8 mouse cellular contexts compared by ENCODE assay signal in the genomic region with DNA sequence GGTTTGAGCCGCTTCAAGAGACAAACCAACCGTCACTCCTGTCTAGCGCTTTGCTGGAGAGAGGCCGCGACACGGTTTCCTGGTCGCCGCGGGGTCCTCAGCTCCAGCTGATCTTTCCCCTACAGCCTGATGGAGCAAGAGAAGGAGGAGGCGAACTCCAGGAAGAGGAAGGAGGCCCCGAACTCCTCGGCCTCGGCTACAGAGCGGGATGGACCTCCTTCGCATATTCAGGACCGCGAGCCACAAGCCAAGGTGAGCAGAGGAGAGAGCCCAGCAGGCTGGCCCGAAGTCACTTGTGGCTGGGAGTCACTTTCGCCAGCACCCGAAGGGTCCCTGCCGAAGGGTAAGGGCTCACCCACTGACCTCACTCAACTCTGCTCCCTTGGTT. TPM values are rescaled to one million over a fixed set of nuclear protein-coding genes. Genes with fewer than 3 reads are reported as not detected.
A peak's percentile ranks its signal among the peaks of the same experiment; 100 is the strongest.
DNase-seq lines count a peak whose midpoint lies in the region; ATAC-seq and TF ChIP-seq lines count a peak whose summit lies in the region.

No protein-coding gene starts in this region.

- H3K36me3 ChIP-seq in lung, embryonic 14.5 days (ENCODE audit: insufficient read depth): peaks cover 24% of the 10 kb centered on the region
- H3K36me3 ChIP-seq in embryonic facial prominence, embryonic 14.5 days (ENCODE audit: control insufficient read depth, insufficient read depth, low read length): peaks cover 18% of the 10 kb centered on the region; the same call in 1 of the 2 replicates
- H3K36me3 ChIP-seq in intestine, embryonic 16.5 days (ENCODE audit: control insufficient read depth, insufficient read depth, low read length): no peaks in the 10 kb centered on the region
- H3K36me3 ChIP-seq in midbrain, embryonic 16.5 days (ENCODE audit: control insufficient read depth, insufficient read depth, low read length): 0 out of 2 replicates have a peak, but pooled peaks cover 4% of the 10 kb centered on the region

- TF ChIP-seq CTCF in lung, embryonic 14.5 days (IDR thresholded peaks at IDR 0.05; ENCODE audit: low read depth): no peak

- H3K27me3 ChIP-seq in lung, embryonic 14.5 days (ENCODE audit: insufficient read depth, low read length): no peaks in the 10 kb centered on the region
- no peaks in the 10 kb centered on the region for H3K27me3 ChIP-seq in embryonic facial prominence, embryonic 14.5 days (replicated peaks; ENCODE audit: control insufficient read depth, insufficient read depth, low read length)
- H3K27me3 ChIP-seq in intestine, embryonic 16.5 days (replicated peaks; ENCODE audit: control insufficient read depth, insufficient read depth, low read length): no peaks in the 10 kb centered on the region
- no peaks in the 10 kb centered on the region for H3K27me3 ChIP-seq in midbrain, embryonic 16.5 days (ENCODE audit: control insufficient read depth, insufficient read depth, low read depth, low read length)

- DNase-seq in lung, embryonic 14.5 days: no peak
- DNase-seq in lung, postnatal 14 days: no peak
- no peak for DNase-seq in embryonic facial prominence, embryonic 14.5 days (ENCODE audit: low spot score)
- no peak for DNase-seq in adrenal gland, postnatal 25 days
- DNase-seq in ovary, postnatal 36 days (ENCODE audit: low spot score): no peak
- no peak for DNase-seq in kidney, adult 9 months

- H3K9ac ChIP-seq in lung, embryonic 14.5 days: peak overlapping the region; percentile 66
- H3K9ac ChIP-seq in embryonic facial prominence, embryonic 14.5 days (ENCODE audit: low read depth, low read length): peak overlapping the region; percentile 70
- H3K9ac ChIP-seq in intestine, embryonic 16.5 days (ENCODE audit: low read depth, low read length): peak overlapping the region; percentile 84
- peak overlapping the region; percentile 80 for H3K9ac ChIP-seq in midbrain, embryonic 16.5 days (ENCODE audit: low read depth, low read length)

- H3K4me2 ChIP-seq in lung, embryonic 14.5 days: peak overlapping the region; percentile 80
- H3K4me2 ChIP-seq in embryonic facial prominence, embryonic 14.5 days (ENCODE audit: low read depth, low read length): peak overlapping the region; percentile 70
- H3K4me2 ChIP-seq in intestine, embryonic 16.5 days (ENCODE audit: low read depth, low read length): peak overlapping the region; percentile 72
- H3K4me2 ChIP-seq in midbrain, embryonic 16.5 days (ENCODE audit: low read length): peak overlapping the region; percentile 64

- WGBS in lung, embryonic 14.5 days: under 1% methylated on average over 21 of the region's 21 CpGs
- WGBS in embryonic facial prominence, embryonic 14.5 days: under 1% methylated on average over 20 of the region's 21 CpGs
- under 1% methylated on average over 21 of the region's 21 CpGs for WGBS in intestine, embryonic 16.5 days
- under 1% methylated on average over 20 of the region's 21 CpGs for WGBS in midbrain, embryonic 16.5 days

- no peaks in the 10 kb centered on the region for H3K9me3 ChIP-seq in lung, embryonic 14.5 days (ENCODE audit: low read depth, low read length)
- no peaks in the 10 kb centered on the region for H3K9me3 ChIP-seq in embryonic facial prominence, embryonic 14.5 days (ENCODE audit: control insufficient read depth, low read length)
- H3K9me3 ChIP-seq in intestine, embryonic 16.5 days (ENCODE audit: control insufficient read depth, low read length): no peaks in the 10 kb centered on the region
- no peaks in the 10 kb centered on the region for H3K9me3 ChIP-seq in midbrain, embryonic 16.5 days (replicated peaks; ENCODE audit: control insufficient read depth, low read length, poor library complexity, severe bottlenecking)

- peak; percentile 83 for ATAC-seq in lung, embryonic 14.5 days (ENCODE audit: insufficient read depth)
- peak; percentile 26 for ATAC-seq in embryonic facial prominence, embryonic 14.5 days (ENCODE audit: low read depth)
- peak; percentile 83 for ATAC-seq in intestine, embryonic 16.5 days
- peak; percentile 82 for ATAC-seq in midbrain, embryonic 16.5 days

- H3K4me3 ChIP-seq in lung, embryonic 14.5 days (ENCODE audit: low read depth, low read length): peak overlapping the region; percentile 52
- H3K4me3 ChIP-seq in embryonic facial prominence, embryonic 14.5 days (ENCODE audit: low read depth, low read length): peak overlapping the region; percentile 57
- H3K4me3 ChIP-seq in intestine, embryonic 16.5 days (ENCODE audit: low read length): peak overlapping the region; percentile 77
- H3K4me3 ChIP-seq in midbrain, embryonic 16.5 days (ENCODE audit: low read depth, low read length): peak overlapping the region; percentile 70

- peak overlapping the region; percentile 81 for H3K27ac ChIP-seq in lung, embryonic 14.5 days (ENCODE audit: low read depth)
- peak overlapping the region; percentile 69 for H3K27ac ChIP-seq in embryonic facial prominence, embryonic 14.5 days (replicated peaks; ENCODE audit: low read depth, low read length)
- peak overlapping the region; percentile 80 for H3K27ac ChIP-seq in intestine, embryonic 16.5 days (ENCODE audit: low read length)
- H3K27ac ChIP-seq in midbrain, embryonic 16.5 days (ENCODE audit: low read length): peak overlapping the region; percentile 69; the same call in 1 of the 2 replicates

- H3K4me1 ChIP-seq in lung, embryonic 14.5 days (ENCODE audit: insufficient read depth): no peaks in the 10 kb centered on the region; the same call in 1 of the 2 replicates
- peaks cover 11% of the 10 kb centered on the region; the same call in 1 of the 2 replicates for H3K4me1 ChIP-seq in embryonic facial prominence, embryonic 14.5 days (ENCODE audit: control insufficient read depth, insufficient read depth, low read length)
- H3K4me1 ChIP-seq in intestine, embryonic 16.5 days (ENCODE audit: control insufficient read depth, insufficient read depth, low read length): peaks cover 3% of the 10 kb centered on the region
- peaks cover 4% of the 10 kb centered on the region; the same call in 1 of the 2 replicates for H3K4me1 ChIP-seq in midbrain, embryonic 16.5 days (ENCODE audit: control insufficient read depth, insufficient read depth, low read length)

RNA-seq across cellular contexts. Expression of a gene that starts 0.4 kb away (rescaled TPM):
- polyA plus RNA-seq in lung, embryonic 14.5 days (2014; fragmentation: Nextera tagmentation; extraction: Ambion mirVana): 31.7 and 35.6 TPM in 2 replicates
- 22.2 and 25.0 TPM in 2 replicates for polyA plus RNA-seq in embryonic facial prominence, embryonic 14.5 days (2014; fragmentation: Nextera tagmentation; extraction: Ambion mirVana)
- 14.0 and 15.1 TPM in 2 replicates for polyA plus RNA-seq in intestine, embryonic 16.5 days (2015; fragmentation: Nextera tagmentation; extraction: Ambion mirVana)
- polyA plus RNA-seq in midbrain, embryonic 16.5 days (2015; fragmentation: Nextera tagmentation; extraction: Ambion mirVana): 16.5 and 18.3 TPM in 2 replicates
- 7.3 and 7.8 TPM in 2 replicates for total RNA-seq in adrenal gland, postnatal 25 days (2021)

RNA-seq across cellular contexts. Expression of a gene that starts 0.4 kb away (rescaled TPM):
- polyA plus RNA-seq in lung, embryonic 14.5 days (2014; fragmentation: Nextera tagmentation; extraction: Ambion mirVana): 22.4 and 27.5 TPM in 2 replicates
- polyA plus RNA-seq in embryonic facial prominence, embryonic 14.5 days (2014; fragmentation: Nextera tagmentation; extraction: Ambion mirVana): 17.8 and 24.2 TPM in 2 replicates
- polyA plus RNA-seq in intestine, embryonic 16.5 days (2015; fragmentation: Nextera tagmentation; extraction: Ambion mirVana): 15.8 and 17.2 TPM in 2 replicates
- 8.4 and 8.8 TPM in 2 replicates for polyA plus RNA-seq in midbrain, embryonic 16.5 days (2015; fragmentation: Nextera tagmentation; extraction: Ambion mirVana)
- 8.6 and 9.4 TPM in 2 replicates for total RNA-seq in adrenal gland, postnatal 25 days (2021)

RNA-seq across cellular contexts. Expression of a gene that starts 33.5 kb away (rescaled TPM):
- 0.17 and 0.31 TPM in 2 replicates for polyA plus RNA-seq in lung, embryonic 14.5 days (2014; fragmentation: Nextera tagmentation; extraction: Ambion mirVana)
- polyA plus RNA-seq in embryonic facial prominence, embryonic 14.5 days (2014; fragmentation: Nextera tagmentation; extraction: Ambion mirVana): 0.24 TPM in 2 replicates
- polyA plus RNA-seq in intestine, embryonic 16.5 days (2015; fragmentation: Nextera tagmentation; extraction: Ambion mirVana): 7.2 and 8.3 TPM in 2 replicates
- 0.15 TPM in 1 of 2 replicates, not detected in the other for polyA plus RNA-seq in midbrain, embryonic 16.5 days (2015; fragmentation: Nextera tagmentation; extraction: Ambion mirVana)
- total RNA-seq in adrenal gland, postnatal 25 days (2021): 38.2 and 46.5 TPM in 2 replicates

Comparison
In these comparisons a context has a peak if more than half of its experiments do, and no peak if none do; other contexts are left out.
1. ATAC-seq: peak in every context shown above with its lines; median percentile 83 in lung, embryonic 14.5 days; 83 in intestine, embryonic 16.5 days; 82 in midbrain, embryonic 16.5 days; 26 in embryonic facial prominence, embryonic 14.5 days.